Comparison of ENCODE assay signal across 26 mouse cellular contexts in genomic region chr3:124092404-124093121, GRCm38 (mm10).
A peak's percentile ranks its signal among the peaks of the same experiment; 100 is the strongest.
DNase-seq lines count a peak whose midpoint lies in the region; ATAC-seq and TF ChIP-seq lines count a peak whose summit lies in the region.
"Had no signal": no experiment of that assay in that cellular context is flagged by ENCODE, and none has a peak within 500 bp of the region (broad histone marks: within the 10 kb centered on the region; RNA-seq: fewer than 3 reads in every experiment).

No protein-coding gene starts in this region.

- H3K27ac ChIP-seq in kidney, embryonic 16.5 days (ENCODE audit: low read length), result peak overlapping the region; percentile 62
- no peak overlapping the region for H3K27ac ChIP-seq in limb, embryonic 13.5 days
- no peak overlapping the region for H3K27ac ChIP-seq in limb, embryonic 10.5 days
- H3K27ac ChIP-seq in stomach, postnatal 0 days (replicated peaks), result no peak overlapping the region
- H3K27ac ChIP-seq: embryonic facial prominence, embryonic 12.5 days; embryonic facial prominence, embryonic 15.5 days; gastrocnemius, adult 2 months; heart, embryonic 15.5 days; hindbrain, embryonic 10.5 days; hindbrain, embryonic 13.5 days had no signal

- peak; percentile 63; the same call in 1 of the 2 replicates for ATAC-seq in kidney, embryonic 16.5 days (ENCODE audit: low FRiP score, low TSS enrichment)
- ATAC-seq in limb, embryonic 13.5 days (ENCODE audit: low FRiP score, low read depth), result peak; percentile 46; the same call in 1 of the 2 replicates
- ATAC-seq in stomach, postnatal 0 days (ENCODE audit: low FRiP score, low TSS enrichment), result 0 out of 2 replicates have a peak, but pooled peaks have one; percentile 15
- ATAC-seq: CD4-positive, CD25-positive, alpha-beta regulatory T cell, adult 4 months; forebrain, embryonic 14.5 days; forebrain, postnatal 0 days had no signal

- H3K9me3 ChIP-seq in kidney, embryonic 16.5 days (ENCODE audit: low read length), result no peaks in the 10 kb centered on the region
- H3K9me3 ChIP-seq in limb, embryonic 13.5 days, result no peaks in the 10 kb centered on the region
- H3K9me3 ChIP-seq in limb, embryonic 10.5 days (replicated peaks), result no peaks in the 10 kb centered on the region
- no peaks in the 10 kb centered on the region for H3K9me3 ChIP-seq in stomach, postnatal 0 days (ENCODE audit: control insufficient read depth, low read length)
- H3K9me3 ChIP-seq: embryonic facial prominence, embryonic 12.5 days; embryonic facial prominence, embryonic 15.5 days; heart, embryonic 12.5 days; heart, embryonic 15.5 days; hindbrain, embryonic 10.5 days; hindbrain, embryonic 13.5 days had no signal

- H3K4me2 ChIP-seq in kidney, embryonic 16.5 days (replicated peaks; ENCODE audit: low read depth, low read length), result no peak overlapping the region
- no peak overlapping the region for H3K4me2 ChIP-seq in limb, embryonic 13.5 days (replicated peaks)
- H3K4me2 ChIP-seq in myocyte (ENCODE audit: low read depth), result no peak overlapping the region
- no peak overlapping the region for H3K4me2 ChIP-seq in stomach, postnatal 0 days (replicated peaks; ENCODE audit: low read depth)
- H3K4me2 ChIP-seq: embryonic facial prominence, embryonic 12.5 days; embryonic facial prominence, embryonic 15.5 days; heart, embryonic 12.5 days; heart, embryonic 15.5 days; hindbrain, embryonic 13.5 days had no signal

- 42% methylated on average over 9 of the region's 9 CpGs for WGBS in kidney, embryonic 16.5 days
- WGBS in limb, embryonic 13.5 days, result 59% methylated on average over 9 of the region's 9 CpGs
- 89% methylated on average over 9 of the region's 9 CpGs for WGBS in limb, embryonic 10.5 days
- WGBS in stomach, postnatal 0 days, result 58% methylated on average over 9 of the region's 9 CpGs

- H3ac ChIP-seq in myocyte (ENCODE audit: control insufficient read depth, insufficient read length), result no peak overlapping the region

- no peaks in the 10 kb centered on the region for H3K36me3 ChIP-seq in kidney, embryonic 16.5 days (ENCODE audit: insufficient read depth, low read length)
- H3K36me3 ChIP-seq in limb, embryonic 13.5 days, result no peaks in the 10 kb centered on the region
- H3K36me3 ChIP-seq in limb, embryonic 10.5 days, result no peaks in the 10 kb centered on the region
- H3K36me3 ChIP-seq in myocyte (ENCODE audit: control insufficient read depth, insufficient read depth), result no peaks in the 10 kb centered on the region
- H3K36me3 ChIP-seq in stomach, postnatal 0 days (ENCODE audit: control insufficient read depth, insufficient read depth, low read length), result no peaks in the 10 kb centered on the region
- H3K36me3 ChIP-seq: embryonic facial prominence, embryonic 12.5 days; embryonic facial prominence, embryonic 15.5 days; heart, embryonic 12.5 days; heart, embryonic 15.5 days; hindbrain, embryonic 10.5 days; hindbrain, embryonic 13.5 days had no signal

- no peaks in the 10 kb centered on the region for H3K27me3 ChIP-seq in kidney, embryonic 16.5 days (ENCODE audit: insufficient read depth, low read length)
- H3K27me3 ChIP-seq in limb, embryonic 13.5 days, result no peaks in the 10 kb centered on the region
- H3K27me3 ChIP-seq in limb, embryonic 10.5 days (ENCODE audit: low read depth, poor library complexity, severe bottlenecking), result no peaks in the 10 kb centered on the region
- H3K27me3 ChIP-seq in myocyte (ENCODE audit: control insufficient read depth, insufficient read depth, insufficient read length), result no peaks in the 10 kb centered on the region
- no peaks in the 10 kb centered on the region for H3K27me3 ChIP-seq in stomach, postnatal 0 days (ENCODE audit: control insufficient read depth, insufficient read depth, low read length)
- H3K27me3 ChIP-seq: embryonic facial prominence, embryonic 12.5 days; embryonic facial prominence, embryonic 15.5 days; heart, embryonic 12.5 days; heart, embryonic 15.5 days; hindbrain, embryonic 13.5 days had no signal

- H3K9ac ChIP-seq in kidney, embryonic 16.5 days (replicated peaks; ENCODE audit: low read length), result no peak overlapping the region
- no peak overlapping the region for H3K9ac ChIP-seq in limb, embryonic 13.5 days
- H3K9ac ChIP-seq in stomach, postnatal 0 days (ENCODE audit: low read length), result no peak overlapping the region
- H3K9ac ChIP-seq: embryonic facial prominence, embryonic 12.5 days; embryonic facial prominence, embryonic 15.5 days; forebrain, postnatal 0 days; heart, embryonic 12.5 days; heart, embryonic 15.5 days; hindbrain, embryonic 13.5 days had no signal

- no peak for TF ChIP-seq EP300 in stomach, postnatal 0 days (optimal IDR thresholded peaks at IDR 0.05)

- no peaks in the 10 kb centered on the region for H3K79me2 ChIP-seq in myocyte (ENCODE audit: control insufficient read depth, insufficient read depth)

- TF ChIP-seq CTCF in stomach, postnatal 0 days (IDR thresholded peaks at IDR 0.05; ENCODE audit: low read depth), result no peak

- no peak for TF ChIP-seq POLR2A in myocyte (IDR thresholded peaks at IDR 0.05; ENCODE audit: insufficient read length, low read depth)

- no peak for DNase-seq in kidney, adult 18-20 months
- DNase-seq in limb, embryonic 10.5 days (ENCODE audit: low spot score), result no peak
- no peak for DNase-seq in stomach, postnatal 0 days (ENCODE audit: low spot score)
- DNase-seq: adrenal gland, adult 2 months; adrenal gland, postnatal 14 days; cerebellum, adult 11 months; cerebellum, adult 2 months; cerebellum, adult 9-11 months; cerebellum, postnatal 25 days; forebrain, postnatal 0 days; gastrocnemius, adult 2 months; gastrocnemius, postnatal 14 days; heart, adult 11 months; heart, postnatal 10 days; heart, postnatal 36 days had no signal

- no peak overlapping the region for H3K4me3 ChIP-seq in kidney, embryonic 16.5 days (ENCODE audit: low read length)
- no peak overlapping the region for H3K4me3 ChIP-seq in limb, embryonic 13.5 days
- no peak overlapping the region for H3K4me3 ChIP-seq in limb, embryonic 10.5 days
- no peak overlapping the region for H3K4me3 ChIP-seq in myocyte
- H3K4me3 ChIP-seq in stomach, postnatal 0 days (ENCODE audit: low read depth, low read length), result no peak overlapping the region
- H3K4me3 ChIP-seq: embryonic facial prominence, embryonic 12.5 days; embryonic facial prominence, embryonic 15.5 days; gastrocnemius, adult 2 months; heart, embryonic 12.5 days; heart, embryonic 15.5 days; hindbrain, embryonic 10.5 days; hindbrain, embryonic 13.5 days had no signal

- H3K4me1 ChIP-seq in kidney, embryonic 16.5 days (ENCODE audit: insufficient read depth, low read length), result peaks cover 3% of the 10 kb centered on the region; the same call in 1 of the 2 replicates
- H3K4me1 ChIP-seq in limb, embryonic 13.5 days, result peaks cover 6% of the 10 kb centered on the region; the same call in 1 of the 2 replicates
- no peaks in the 10 kb centered on the region for H3K4me1 ChIP-seq in limb, embryonic 10.5 days
- H3K4me1 ChIP-seq in stomach, postnatal 0 days (replicated peaks; ENCODE audit: control insufficient read depth, insufficient read depth), result no peaks in the 10 kb centered on the region
- H3K4me1 ChIP-seq: embryonic facial prominence, embryonic 12.5 days; embryonic facial prominence, embryonic 15.5 days; heart, embryonic 12.5 days; heart, embryonic 15.5 days; hindbrain, embryonic 10.5 days; hindbrain, embryonic 13.5 days had no signal

TF ChIP-seq in myocyte, 11 proteins besides CTCF, POLR2A, EP300 and RAD21:
- TF ChIP-seq TCF12 (IDR thresholded peaks at IDR 0.05; ENCODE audit: insufficient read depth, poor library complexity, severe bottlenecking) (no peak), USF1 (IDR thresholded peaks at IDR 0.05; ENCODE audit: low read depth) (peak; percentile 14)
